Mouse (Mus musculus): ENCODE measurements at regions not wholly inside any gene's neighbourhood (a gene's known extent, or its start where the extent isn't known, plus 50 kb on each side); places are given as distances from the start of the nearest gene placed in this dataset.

- TF ChIP-seq EP300 (IDR thresholded peaks at IDR 0.05) (no peak), CTCF (IDR thresholded peaks at IDR 0.05) (no peak)
Observed at GRCm38 (mm10) chr1:169238671-169239090, 292.6 kb downstream of the Nuf2 start.
